Mouse (Mus musculus) heart, postnatal 0 days (tissue): ENCODE data around the gene Fndc10. TPM values are rescaled to one million over a fixed set of nuclear protein-coding genes. Genes with fewer than 3 reads are reported as not detected.
A peak's percentile ranks its signal among the peaks of the same experiment; 100 is the strongest.

Source experiments
- ATAC-seq: fragments of 200-750 bp; cut with Nextera tagmentation; 2 replicates; pipeline ENCODE4 v1.8.0; 2017; ENCODE audit warnings: low read depth, moderate number of reproducible peaks, moderate library complexity; ENCODE audit not compliant: insufficient read depth
- DNase-seq: peaks from one replicate; pipeline ENCODE4 v3.0.0-alpha.2; 2016; ENCODE audit warnings: low spot score
- H3K27ac ChIP-seq: fragments of 300-500 bp; sonication (generic); 2 replicates; pipeline ENCODE4 v1.5.1; 2014; ENCODE audit warnings: low read depth, mild to moderate bottlenecking
- H3K27me3 ChIP-seq: fragments of 300-500 bp; sonication (generic); 2 replicates; pipeline ENCODE4 v1.6.1; 2014; ENCODE audit warnings: low read length, mixed read lengths; ENCODE audit not compliant: control insufficient read depth, insufficient read depth
- H3K36me3 ChIP-seq: fragments of 300-500 bp; sonication (generic); replicated peaks from 2 replicates; pipeline ENCODE4 v1.6.1; 2014; ENCODE audit warnings: low read length, mixed read lengths; ENCODE audit not compliant: control insufficient read depth, insufficient read depth
- H3K4me1 ChIP-seq: fragments of 300-500 bp; sonication (generic); 2 replicates; pipeline ENCODE4 v1.6.1; 2014; ENCODE audit warnings: antibody characterized with exemption; ENCODE audit not compliant: control insufficient read depth, insufficient read depth
- H3K4me2 ChIP-seq: fragments of 300-500 bp; sonication (generic); 2 replicates; pipeline ENCODE4 v1.6.1; 2014; ENCODE audit warnings: low read depth, mild to moderate bottlenecking, low read length, moderate library complexity
- H3K4me3 ChIP-seq: fragments of 300-500 bp; sonication (generic); 2 replicates; pipeline ENCODE4 v1.5.1; 2014; ENCODE audit warnings: low read depth, low read length
- H3K9ac ChIP-seq: fragments of 300-500 bp; sonication (generic); replicated peaks from 2 replicates; pipeline ENCODE4 v1.6.1; 2014; ENCODE audit warnings: low read depth, low read length, mixed read lengths
- H3K9me3 ChIP-seq: fragments of 300-500 bp; sonication (generic); replicated peaks from 2 replicates; pipeline ENCODE4 v1.6.1; 2016; ENCODE audit warnings: low read length; ENCODE audit not compliant: control insufficient read depth
- CTCF ChIP-seq: IDR thresholded peaks from 2 replicates; pipeline ENCODE4 v1.5.1; 2016; ENCODE audit warnings: antibody characterized with exemption, control low read depth, low read depth
- EP300 ChIP-seq: IDR thresholded peaks from 2 replicates; pipeline ENCODE4 v1.6.1; 2016; ENCODE audit warnings: antibody characterized with exemption, low read depth
- WGBS: fragments of 180-500 bp; shearing (Covaris S2); extraction: QIAGEN DNeasy Blood & Tissue Kit; methylation state at CpG from one replicate; pipeline ENCODE4 v1.1.7; 2014; 5-methylcytosine and 5-hydroxymethylcytosine counted together
- polyA plus RNA-seq: library from polyadenylated mRNA; unstranded; fragments of >200 nt; fragmentation: Nextera tagmentation; extraction: Ambion mirVana; gene quantifications from 2 replicates; pipeline ENCODE4 v1.2.1, GENCODE M21; 2015
- total RNA-seq: library from RNA; depleted of rRNA; stranded (reverse); fragments of >200 nt; gene quantifications from 2 replicates; pipeline ENCODE4 v1.2.3, GENCODE M21; 2014; ENCODE audit warnings: low replicate concordance

Gene Fndc10
- total and polyA plus RNA-seq, 2 experiments from 2014 or later: 2.1 to 9.7 TPM

GRCm38 (mm10) chr4:155708582-155708981 lies 14.4 kb downstream of the Fndc10 start:
- no peak overlapping the region for H3K27ac ChIP-seq

GRCm38 (mm10) chr4:155708988-155709387 lies 14.8 kb downstream of the Fndc10 start:
- TF ChIP-seq EP300: no peak
- TF ChIP-seq CTCF: no peak
- DNase-seq (no peak), ATAC-seq (no peak)
- H3K9ac ChIP-seq: no peak overlapping the region
- H3K27me3 ChIP-seq: no peaks in the 10 kb centered on the region
- no peaks in the 10 kb centered on the region for H3K36me3 ChIP-seq
- no peaks in the 10 kb centered on the region for H3K9me3 ChIP-seq
- H3K4me3 ChIP-seq: no peak overlapping the region
- 0 out of 2 replicates have a peak overlapping the region, but pooled peaks have one; percentile 79 for H3K27ac ChIP-seq
- peaks cover 14% of the 10 kb centered on the region; the same call in 1 of the 2 replicates for H3K4me1 ChIP-seq
- no peak overlapping the region for H3K4me2 ChIP-seq

More at GRCm38 (mm10) chr4:155708582-155708981, 14.4 kb downstream of the Fndc10 start:
- no peak overlapping the region for H3K9ac ChIP-seq
- H3K36me3 ChIP-seq: no peaks in the 10 kb centered on the region
- ATAC-seq: no peak
- DNase-seq: no peak
- no peaks in the 10 kb centered on the region for H3K9me3 ChIP-seq
- no peaks in the 10 kb centered on the region for H3K27me3 ChIP-seq
- 68% methylated on average over 2 of the region's 2 CpGs for whole genome bisulfite sequencing
- H3K4me2 ChIP-seq: no peak overlapping the region
- H3K4me1 ChIP-seq: peaks cover 15% of the 10 kb centered on the region; the same call in 1 of the 2 replicates
- TF ChIP-seq EP300: no peak
- TF ChIP-seq CTCF: no peak
- H3K4me3 ChIP-seq: no peak overlapping the region

GRCm38 (mm10) chr4:155710521-155711252 lies 16.5 kb downstream of the Fndc10 start:
- 52% methylated on average over 6 of the region's 6 CpGs for WGBS

GRCm38 (mm10) chr4:155721668-155722083 lies 27.5 kb downstream of the Fndc10 start:
- Histone ChIP-seq H3K36me3 (peaks cover 18% of the 10 kb centered on the region), H3K4me2 (no peak overlapping the region), H3K27ac (no peak overlapping the region), H3K4me1 (no peaks in the 10 kb centered on the region), H3K27me3 (no peaks in the 10 kb centered on the region), H3K9ac (no peak overlapping the region), H3K9me3 (no peaks in the 10 kb centered on the region), H3K4me3 (no peak overlapping the region)
- 73% methylated on average over 4 of the region's 4 CpGs for WGBS
- DNase-seq (peak; percentile 39), ATAC-seq (peak; percentile 41; the same call in 1 of the 2 replicates)
- TF ChIP-seq CTCF (peak; percentile 74), EP300 (no peak)

More at GRCm38 (mm10) chr4:155710521-155711252, 16.5 kb downstream of the Fndc10 start:
- ATAC-seq: no peak
- Histone ChIP-seq H3K27ac (peak overlapping the region; percentile 79), H3K4me1 (peaks cover 10% of the 10 kb centered on the region; the same call in 1 of the 2 replicates), H3K36me3 (peaks cover 14% of the 10 kb centered on the region), H3K9me3 (no peaks in the 10 kb centered on the region), H3K27me3 (no peaks in the 10 kb centered on the region), H3K9ac (no peak overlapping the region), H3K4me2 (0 out of 2 replicates have a peak overlapping the region, but pooled peaks have one; percentile 2), H3K4me3 (no peak overlapping the region)
- TF ChIP-seq EP300 (no peak), CTCF (no peak)
- no peak for DNase-seq

GRCm38 (mm10) chr4:155727993-155728392 lies 33.9 kb downstream of the Fndc10 start:
- no peaks in the 10 kb centered on the region for H3K27me3 ChIP-seq
- no peak overlapping the region for H3K27ac ChIP-seq
- H3K4me3 ChIP-seq: no peak overlapping the region
- 85% methylated on average over 2 of the region's 2 CpGs for WGBS
- H3K9me3 ChIP-seq: no peaks in the 10 kb centered on the region
- ATAC-seq (no peak), DNase-seq (no peak)
- TF ChIP-seq EP300: no peak
- TF ChIP-seq CTCF: no peak
- H3K4me1 ChIP-seq: no peaks in the 10 kb centered on the region
- no peak overlapping the region for H3K4me2 ChIP-seq
- H3K9ac ChIP-seq: no peak overlapping the region
- H3K36me3 ChIP-seq: peaks cover 25% of the 10 kb centered on the region
